Mouse (Mus musculus) cortical plate, adult 2 months (tissue): ENCODE data around the gene Dab2ip. TPM values are rescaled to one million over a fixed set of nuclear protein-coding genes. Genes with fewer than 3 reads are reported as not detected.

ENCODE experiments used
- H3K27ac ChIP-seq: fragments of 200-500 bp; 2 replicates; pipeline ENCODE4 v1.5.1; 2012; ENCODE audit warnings: low read length, control low read depth, inconsistent platforms; ENCODE audit not compliant: insufficient read depth
- H3K4me1 ChIP-seq: fragments of 200-500 bp; 2 replicates; pipeline ENCODE4 v1.6.1; 2011; ENCODE audit warnings: low read length; ENCODE audit not compliant: control insufficient read depth, insufficient read depth
- H3K4me3 ChIP-seq: fragments of 200-500 bp; 2 replicates; pipeline ENCODE4 v1.5.1; 2011; ENCODE audit warnings: mild to moderate bottlenecking, low read length, control low read depth; ENCODE audit not compliant: insufficient read depth
- CTCF ChIP-seq: fragments of 200-500 bp; IDR thresholded peaks from 2 replicates; pipeline ENCODE4 v1.5.1; 2011; ENCODE audit warnings: mild to moderate bottlenecking, control low read depth, low read length; ENCODE audit not compliant: insufficient read depth; ENCODE audit errors: extremely low read depth
- POLR2A ChIP-seq: fragments of 200-500 bp; IDR thresholded peaks from 2 replicates; pipeline ENCODE4 v1.6.1; 2011; ENCODE audit warnings: mild to moderate bottlenecking, low read length, control low read depth; ENCODE audit not compliant: insufficient read depth; ENCODE audit errors: extremely low read depth
- polyA plus RNA-seq: library from polyadenylated mRNA; depleted of rRNA; stranded (reverse); fragments of >200 nt; gene quantifications from 2 replicates; pipeline ENCODE4 v1.2.3, GENCODE M21; 2012

The Dab2ip gene
- polyA plus RNA-seq, 1 experiment, result 114 TPM

- H3K4me3 ChIP-seq, result no peak overlapping the region
- no peak overlapping the region for H3K27ac ChIP-seq
- TF ChIP-seq POLR2A (no peak), CTCF (no peak)
- H3K4me1 ChIP-seq, result no peaks in the 10 kb centered on the region; the same call in none of the 2 replicates
Measured at GRCm38 (mm10) chr2:35625526-35625925, 67.5 kb downstream of the Dab2ip start.

GRCm38 (mm10) chr2:35626181-35626727 is 68.2 kb downstream of the Dab2ip start:
- no peak overlapping the region for H3K4me3 ChIP-seq
- no peak overlapping the region for H3K27ac ChIP-seq
- no peaks in the 10 kb centered on the region; the same call in none of the 2 replicates for H3K4me1 ChIP-seq
- TF ChIP-seq POLR2A, result no peak
- no peak for TF ChIP-seq CTCF

DNA sequence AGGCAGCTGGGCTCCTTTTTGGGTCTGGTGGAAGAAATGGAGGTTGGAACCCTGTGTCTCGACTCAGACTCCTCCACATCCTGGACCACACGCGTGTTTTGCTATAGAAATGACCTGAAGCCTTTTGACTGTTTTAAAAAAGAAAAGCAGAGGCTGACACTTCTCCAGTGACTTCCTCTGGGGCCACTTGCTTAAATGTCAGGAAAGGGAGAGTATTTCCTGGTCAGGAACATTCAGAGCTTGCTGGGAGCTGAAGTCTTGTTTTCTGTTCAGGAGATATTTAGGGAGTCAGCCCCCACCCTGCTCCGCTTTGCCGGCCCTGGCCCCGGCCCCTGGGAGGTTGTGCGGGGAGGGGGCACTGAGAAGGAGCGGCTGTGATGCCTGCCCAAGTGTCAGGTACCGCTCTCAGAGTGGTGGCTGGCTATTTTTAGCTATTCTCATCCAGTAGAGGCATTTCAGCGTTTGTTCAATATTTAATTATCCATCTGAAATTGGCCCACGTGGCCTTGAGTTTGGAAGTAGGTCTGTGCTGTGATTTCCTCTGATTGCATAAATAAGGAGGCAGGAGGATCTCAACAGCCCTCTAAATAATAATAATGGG is 69.3 kb downstream of the Dab2ip start:
- Histone ChIP-seq H3K27ac (peak overlapping the region; percentile 53), H3K4me1 (no peaks in the 10 kb centered on the region; the same call in 1 of the 2 replicates), H3K4me3 (no peak overlapping the region)
- no peak for TF ChIP-seq CTCF
- TF ChIP-seq POLR2A, result no peak

GRCm38 (mm10) chr2:35628052-35628451 is 70.0 kb downstream of the Dab2ip start:
- TF ChIP-seq CTCF, result no peak
- TF ChIP-seq POLR2A, result no peak
- 0 out of 2 replicates have a peak overlapping the region, but pooled peaks have one; percentile 50 for H3K27ac ChIP-seq
- no peak overlapping the region for H3K4me3 ChIP-seq
- H3K4me1 ChIP-seq, result no peaks in the 10 kb centered on the region; the same call in 1 of the 2 replicates

GRCm38 (mm10) chr2:35628656-35629055 is 70.6 kb downstream of the Dab2ip start:
- no peak overlapping the region for H3K4me3 ChIP-seq
- no peaks in the 10 kb centered on the region; the same call in 1 of the 2 replicates for H3K4me1 ChIP-seq
- no peak overlapping the region for H3K27ac ChIP-seq
- TF ChIP-seq CTCF (no peak), POLR2A (no peak)

DNA sequence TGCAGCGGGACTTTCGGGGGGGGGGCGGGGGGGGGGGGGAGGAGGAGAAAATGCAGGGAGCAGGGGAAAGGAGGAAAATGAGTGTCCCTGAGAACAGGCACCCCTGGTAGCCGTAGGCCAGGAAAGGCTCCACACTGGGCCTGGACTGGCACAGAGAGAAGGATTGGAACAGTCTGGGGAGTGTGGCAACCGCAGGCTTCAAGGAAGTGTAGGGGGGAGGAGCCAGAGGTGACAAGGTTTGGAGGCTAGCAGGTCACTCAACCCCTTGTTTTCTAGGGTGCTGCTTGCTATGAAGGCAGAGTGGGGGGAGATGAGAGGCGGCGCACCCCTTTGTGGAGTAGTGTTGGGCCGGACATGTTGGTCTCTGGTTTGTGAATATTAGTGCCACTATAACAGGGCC is 71.1 kb downstream of the Dab2ip start:
- H3K4me1 ChIP-seq, result no peaks in the 10 kb centered on the region; the same call in 1 of the 2 replicates
- H3K4me3 ChIP-seq, result no peak overlapping the region
- no peak for TF ChIP-seq POLR2A
- TF ChIP-seq CTCF, result no peak
- no peak overlapping the region for H3K27ac ChIP-seq

GRCm38 (mm10) chr2:35633392-35633791 is 75.3 kb downstream of the Dab2ip start:
- TF ChIP-seq CTCF, result 0 out of 2 replicates have a peak, but pooled peaks have one; percentile 3
- no peak for TF ChIP-seq POLR2A

GRCm38 (mm10) chr2:35634963-35635362 is 76.9 kb downstream of the Dab2ip start:
- TF ChIP-seq POLR2A (no peak), CTCF (no peak)
- Histone ChIP-seq H3K27ac (no peak overlapping the region), H3K4me3 (no peak overlapping the region), H3K4me1 (peaks cover 4% of the 10 kb centered on the region)

More at GRCm38 (mm10) chr2:35633392-35633791, 75.3 kb downstream of the Dab2ip start:
- Histone ChIP-seq H3K4me3 (no peak overlapping the region), H3K27ac (no peak overlapping the region), H3K4me1 (peaks cover 4% of the 10 kb centered on the region)

DNA sequence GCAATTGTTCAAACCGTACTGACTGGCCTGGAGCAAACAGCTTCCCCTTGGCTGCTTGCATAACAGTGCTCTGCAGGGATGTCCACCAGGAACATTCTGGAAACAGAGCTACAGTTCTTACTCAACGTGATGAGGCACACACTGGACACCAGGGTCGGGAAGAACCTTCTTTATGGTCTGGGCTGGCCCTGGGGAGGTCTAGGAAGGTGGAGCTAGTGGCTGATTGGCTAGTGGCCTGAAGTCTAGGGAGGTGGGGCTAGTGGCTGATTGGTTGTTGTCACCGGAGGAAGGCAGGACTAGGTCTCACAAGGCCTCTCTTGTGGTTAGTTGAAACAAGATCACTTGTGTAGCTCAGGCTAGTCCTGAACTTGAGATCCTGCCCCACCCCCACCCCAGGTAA is 77.5 kb downstream of the Dab2ip start:
- TF ChIP-seq CTCF, result no peak
- TF ChIP-seq POLR2A, result no peak
- Histone ChIP-seq H3K4me1 (peaks cover 4% of the 10 kb centered on the region), H3K27ac (no peak overlapping the region), H3K4me3 (no peak overlapping the region)
